Comparison of ENCODE assay signal across 11 mouse cellular contexts in genomic region chr17:25794998-25795397, GRCm38 (mm10). TPM values are rescaled to one million over a fixed set of nuclear protein-coding genes. Genes with fewer than 3 reads are reported as not detected.
DNase-seq lines count a peak whose midpoint lies in the region; ATAC-seq and TF ChIP-seq lines count a peak whose summit lies in the region.
"Had no signal": no experiment of that assay in that cellular context is flagged by ENCODE, and none has a peak within 500 bp of the region (broad histone marks: within the 10 kb centered on the region; RNA-seq: fewer than 3 reads in every experiment).

No protein-coding gene starts in this region.

- ATAC-seq in forebrain, embryonic 11.5 days (replicated peaks; ENCODE audit: low FRiP score): no peak
- no peak for ATAC-seq in intestine, embryonic 16.5 days
- ATAC-seq in neural tube, embryonic 13.5 days (ENCODE audit: low read depth): no peak
- ATAC-seq in inflammation-experienced regulatory T-cells, adult 6 months: no peak

- no peaks in the 10 kb centered on the region for H3K36me3 ChIP-seq in forebrain, embryonic 11.5 days (ENCODE audit: control insufficient read depth, insufficient read depth, low read length)
- H3K36me3 ChIP-seq in intestine, embryonic 16.5 days (ENCODE audit: control insufficient read depth, insufficient read depth, low read length): 0 out of 2 replicates have a peak, but pooled peaks cover 2% of the 10 kb centered on the region
- H3K36me3 ChIP-seq in neural tube, embryonic 13.5 days: peaks cover under 1% of the 10 kb centered on the region; the same call in 1 of the 2 replicates

- peak overlapping the region; percentile 18 for H3K4me3 ChIP-seq in left cerebral cortex, adult 2 months
- peak overlapping the region; percentile 82 for H3K4me3 ChIP-seq in forebrain, embryonic 11.5 days (ENCODE audit: low read depth, low read length)
- H3K4me3 ChIP-seq in intestine, embryonic 16.5 days (ENCODE audit: low read length): no peak overlapping the region
- H3K4me3 ChIP-seq in neural tube, embryonic 13.5 days: peak overlapping the region; percentile 65

- peak overlapping the region; percentile 90 for H3K9ac ChIP-seq in forebrain, embryonic 11.5 days (ENCODE audit: low read length)
- H3K9ac ChIP-seq in intestine, embryonic 16.5 days (ENCODE audit: low read depth, low read length): no peak overlapping the region
- H3K9ac ChIP-seq in neural tube, embryonic 13.5 days: peak overlapping the region; percentile 73

- H3K4me1 ChIP-seq in forebrain, embryonic 11.5 days (replicated peaks; ENCODE audit: control insufficient read depth, insufficient read depth, low read length): peaks cover 37% of the 10 kb centered on the region
- peaks cover 37% of the 10 kb centered on the region for H3K4me1 ChIP-seq in intestine, embryonic 16.5 days (ENCODE audit: control insufficient read depth, insufficient read depth, low read length)
- peaks cover 68% of the 10 kb centered on the region for H3K4me1 ChIP-seq in neural tube, embryonic 13.5 days (replicated peaks)

- no peaks in the 10 kb centered on the region for H3K27me3 ChIP-seq in forebrain, embryonic 11.5 days (ENCODE audit: control insufficient read depth, insufficient read depth, low read length)
- no peaks in the 10 kb centered on the region for H3K27me3 ChIP-seq in intestine, embryonic 16.5 days (replicated peaks; ENCODE audit: control insufficient read depth, insufficient read depth, low read length)
- H3K27me3 ChIP-seq in neural tube, embryonic 13.5 days: no peaks in the 10 kb centered on the region

- H3K9me3 ChIP-seq in forebrain, embryonic 11.5 days (ENCODE audit: control insufficient read depth, low read length): no peaks in the 10 kb centered on the region
- H3K9me3 ChIP-seq in intestine, embryonic 16.5 days (ENCODE audit: control insufficient read depth, low read length): no peaks in the 10 kb centered on the region
- no peaks in the 10 kb centered on the region for H3K9me3 ChIP-seq in neural tube, embryonic 13.5 days

- TF ChIP-seq CTCF in left cerebral cortex, adult 2 months (IDR thresholded peaks at IDR 0.05): no peak

- DNase-seq in left cerebral cortex, adult 2 months (ENCODE audit: extremely low spot score in 1 of 2, low spot score in 2 of 2): no peak
- no peak for DNase-seq in left cerebral cortex, postnatal 14 days (ENCODE audit: low spot score in 2 of 2)
- peak; percentile 66 for DNase-seq in forebrain, embryonic 11.5 days (ENCODE audit: low spot score)
- DNase-seq in Muller cell, postnatal 12 days (ENCODE audit: inconsistent ontology term): no peak
- no peak for DNase-seq in layer of hippocampus, postnatal 36 days

- peak overlapping the region; percentile 91 for H3K4me2 ChIP-seq in forebrain, embryonic 11.5 days (ENCODE audit: low read depth, low read length, severe bottlenecking)
- H3K4me2 ChIP-seq in intestine, embryonic 16.5 days (ENCODE audit: low read depth, low read length): no peak overlapping the region
- H3K4me2 ChIP-seq in neural tube, embryonic 13.5 days: peak overlapping the region; percentile 92

- H3K27ac ChIP-seq in left cerebral cortex, adult 2 months: peak overlapping the region; percentile 78
- peak overlapping the region; percentile 94 for H3K27ac ChIP-seq in forebrain, embryonic 11.5 days (ENCODE audit: low read depth, low read length)
- H3K27ac ChIP-seq in intestine, embryonic 16.5 days (ENCODE audit: low read length): 0 out of 2 replicates have a peak overlapping the region, but pooled peaks have one; percentile 28
- peak overlapping the region; percentile 92 for H3K27ac ChIP-seq in neural tube, embryonic 13.5 days (replicated peaks)

- intact Hi-C loops in left cerebral cortex, adult 2 months (cut with DNase I): no loop called here
- intact Hi-C loops in left cerebral cortex, postnatal 14 days (cut with DNase I): loop anchor here (10.0 kb wide), 1 partner anchor 230 kb away; no protein-coding TSS in a partner anchor

- 51% methylated on average over 17 of the region's 17 CpGs for WGBS in forebrain, embryonic 11.5 days
- WGBS in intestine, embryonic 16.5 days: 82% methylated on average over 17 of the region's 17 CpGs
- WGBS in neural tube, embryonic 13.5 days: 51% methylated on average over 17 of the region's 17 CpGs

RNA-seq across cellular contexts. Expression of gene AC134908.4, which starts 0.5 kb away (rescaled TPM):
- 1 to 10 TPM in 1 of 2 experiments, not detected in 1; 1.4 TPM for total RNA-seq in left cerebral cortex, adult 2 months (2021)
- total RNA-seq in left cerebral cortex, postnatal 14 days (2021): not detected
- not detected in 2 replicates for polyA plus RNA-seq in forebrain, embryonic 11.5 days (2014; fragmentation: Nextera tagmentation; extraction: Ambion mirVana)
- not detected in 2 replicates for polyA plus RNA-seq in intestine, embryonic 16.5 days (2015; fragmentation: Nextera tagmentation; extraction: Ambion mirVana)
- polyA plus RNA-seq in neural tube, embryonic 13.5 days (2015; fragmentation: Nextera tagmentation; extraction: Ambion mirVana): 0.66 and 1.9 TPM in 2 replicates
- polyA plus RNA-seq in inflammation-experienced regulatory T-cells, adult 6 months (2017; shearing (Covaris generic)): not detected
- total RNA-seq in layer of hippocampus, postnatal 36 days (2021): under 1 TPM in 1 of 2 experiments, not detected in 1; 0.81 TPM
- total RNA-seq: ES-E14; hematopoietic stem cell, adult 5-6 weeks had no signal
- polyA plus RNA-seq: liver, embryonic 16.5 days had no signal

RNA-seq across cellular contexts. Expression of gene Metrn, which starts 1.9 kb away (rescaled TPM):
- 10 to 100 TPM; 72.3 to 88.2 TPM for total RNA-seq in left cerebral cortex, adult 2 months (2021)
- 10 to 100 TPM; 73.5 to 84.2 TPM for total RNA-seq in left cerebral cortex, postnatal 14 days (2021)
- 20.3 and 23.3 TPM in 2 replicates for polyA plus RNA-seq in forebrain, embryonic 11.5 days (2014; fragmentation: Nextera tagmentation; extraction: Ambion mirVana)
- polyA plus RNA-seq in intestine, embryonic 16.5 days (2015; fragmentation: Nextera tagmentation; extraction: Ambion mirVana): 34.6 and 37.0 TPM in 2 replicates
- polyA plus RNA-seq in neural tube, embryonic 13.5 days (2015; fragmentation: Nextera tagmentation; extraction: Ambion mirVana): 46.7 and 58.7 TPM in 2 replicates
- polyA plus RNA-seq in inflammation-experienced regulatory T-cells, adult 6 months (2017; shearing (Covaris generic)): 1 to 10 TPM; 3.3 to 5.7 (median 5.6) TPM
- 10 to 100 TPM; 73.2 to 85.6 TPM for total RNA-seq in layer of hippocampus, postnatal 36 days (2021)

RNA-seq across cellular contexts. Expression of gene Fam173a, which starts 2.3 kb away (rescaled TPM):
- 10 to 100 TPM; 84.9 to 85.1 TPM for total RNA-seq in left cerebral cortex, adult 2 months (2021)
- total RNA-seq in left cerebral cortex, postnatal 14 days (2021): 10 to 100 TPM; 82.7 to 87.4 TPM
- polyA plus RNA-seq in forebrain, embryonic 11.5 days (2014; fragmentation: Nextera tagmentation; extraction: Ambion mirVana): 69.0 and 71.0 TPM in 2 replicates
- polyA plus RNA-seq in intestine, embryonic 16.5 days (2015; fragmentation: Nextera tagmentation; extraction: Ambion mirVana): 111 and 112 TPM in 2 replicates
- 70.5 and 73.6 TPM in 2 replicates for polyA plus RNA-seq in neural tube, embryonic 13.5 days (2015; fragmentation: Nextera tagmentation; extraction: Ambion mirVana)
- 100 to 1,000 TPM; 158 to 288 (median 193) TPM for polyA plus RNA-seq in inflammation-experienced regulatory T-cells, adult 6 months (2017; shearing (Covaris generic))
- total RNA-seq in layer of hippocampus, postnatal 36 days (2021): 10 to 100 TPM; 80.7 to 93.1 TPM

RNA-seq across cellular contexts. Expression of gene Ccdc78, which starts 8.6 kb away (rescaled TPM):
- total RNA-seq in left cerebral cortex, adult 2 months (2021): not detected
- total RNA-seq in left cerebral cortex, postnatal 14 days (2021): not detected
- polyA plus RNA-seq in forebrain, embryonic 11.5 days (2014; fragmentation: Nextera tagmentation; extraction: Ambion mirVana): 0.25 and 0.47 TPM in 2 replicates
- polyA plus RNA-seq in intestine, embryonic 16.5 days (2015; fragmentation: Nextera tagmentation; extraction: Ambion mirVana): 0.16 and 0.27 TPM in 2 replicates
- 0.33 and 0.39 TPM in 2 replicates for polyA plus RNA-seq in neural tube, embryonic 13.5 days (2015; fragmentation: Nextera tagmentation; extraction: Ambion mirVana)
- under 1 TPM in 2 of 3 experiments, not detected in 1; 0.50 to 0.75 TPM for polyA plus RNA-seq in inflammation-experienced regulatory T-cells, adult 6 months (2017; shearing (Covaris generic))
- under 1 TPM; 0.20 to 0.25 TPM for total RNA-seq in layer of hippocampus, postnatal 36 days (2021)
- total RNA-seq: hematopoietic stem cell, adult 5-6 weeks had no signal

RNA-seq across cellular contexts. Expression of gene Haghl, which starts 9.5 kb away (rescaled TPM):
- 100 to 1,000 TPM; 112 to 123 TPM for total RNA-seq in left cerebral cortex, adult 2 months (2021)
- 100 to 1,000 TPM; 127 to 140 TPM for total RNA-seq in left cerebral cortex, postnatal 14 days (2021)
- 75.0 and 76.1 TPM in 2 replicates for polyA plus RNA-seq in forebrain, embryonic 11.5 days (2014; fragmentation: Nextera tagmentation; extraction: Ambion mirVana)
- 36.8 and 41.1 TPM in 2 replicates for polyA plus RNA-seq in intestine, embryonic 16.5 days (2015; fragmentation: Nextera tagmentation; extraction: Ambion mirVana)
- 101 and 107 TPM in 2 replicates for polyA plus RNA-seq in neural tube, embryonic 13.5 days (2015; fragmentation: Nextera tagmentation; extraction: Ambion mirVana)
- polyA plus RNA-seq in inflammation-experienced regulatory T-cells, adult 6 months (2017; shearing (Covaris generic)): 10 to 100 TPM; 23.1 to 41.8 (median 31.1) TPM
- 100 to 1,000 TPM in 1 of 2 experiments, 10 to 100 TPM in 1; 98.1 to 107 TPM for total RNA-seq in layer of hippocampus, postnatal 36 days (2021)

Comparison
In these comparisons a context has a peak if more than half of its experiments do, and no peak if none do; other contexts are left out.
1. H3K27ac ChIP-seq: peak in every context shown above with its lines; median percentile 94 in forebrain, embryonic 11.5 days; 92 in neural tube, embryonic 13.5 days; 78 in left cerebral cortex, adult 2 months; 28 in intestine, embryonic 16.5 days.